Mouse (Mus musculus) G1E (cell line): ENCODE data around the gene Acta1.

Source experiments
- CTCF ChIP-seq: IDR thresholded peaks from 2 replicates; pipeline ENCODE4 v1.5.1; 2012; ENCODE audit warnings: low read depth, low read length, inconsistent platforms, mixed read lengths
- GATA1 ChIP-seq: IDR thresholded peaks from 2 replicates; pipeline ENCODE4 v1.6.1; 2012; ENCODE audit warnings: borderline replicate concordance, low read length, inconsistent platforms, mixed read lengths

DNA sequence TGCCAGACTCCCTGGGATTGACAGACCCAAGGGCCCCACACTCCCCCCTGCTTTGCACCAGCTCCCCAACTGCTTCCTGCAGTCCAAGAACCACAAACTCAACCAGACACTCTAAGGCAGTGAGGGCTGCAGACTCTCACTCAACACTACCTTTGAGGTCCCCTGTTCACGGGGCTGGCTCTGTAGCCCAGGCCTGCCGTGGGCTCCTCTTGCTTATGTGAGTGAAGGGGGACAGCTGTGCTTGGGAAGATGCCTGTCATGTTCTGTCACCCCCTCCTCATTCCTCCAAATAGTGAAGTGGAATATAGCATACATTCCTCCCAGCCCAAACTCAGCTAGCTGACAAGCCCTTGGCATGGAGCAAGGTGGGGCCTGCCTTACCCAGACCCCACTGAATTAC lies 12.1 kb downstream of the Acta1 start:
- TF ChIP-seq CTCF (no peak), GATA1 (no peak)
